Mouse (Mus musculus): ENCODE measurements around the gene Ttc28.

The Ttc28 gene

GRCm38 (mm10) chr5:111049584-111049983 is 170.0 kb downstream of the Ttc28 start:
- in situ Hi-C loops (cut with MboI), result no loop called here

GRCm38 (mm10) chr5:111050135-111050534 is 170.5 kb downstream of the Ttc28 start:
- in situ Hi-C loops (cut with MboI), result no loop called here

GRCm38 (mm10) chr5:111054380-111054779 is 174.8 kb downstream of the Ttc28 start:
- in situ Hi-C loops (cut with MboI), result no loop called here

GRCm38 (mm10) chr5:111054848-111055428 is 175.3 kb downstream of the Ttc28 start:
- in situ Hi-C loops (cut with MboI), result no loop called here

- in situ Hi-C loops (cut with MboI), result no loop called here
Measured at GRCm38 (mm10) chr5:111055507-111055906, 175.9 kb downstream of the Ttc28 start.

- in situ Hi-C loops (cut with MboI), result no loop called here
Measured at GRCm38 (mm10) chr5:111057084-111057483, 177.5 kb downstream of the Ttc28 start.

GRCm38 (mm10) chr5:111058401-111059139 is 179.0 kb downstream of the Ttc28 start:
- in situ Hi-C loops (cut with MboI), result no loop called here

GRCm38 (mm10) chr5:111059140-111059921 is 179.7 kb downstream of the Ttc28 start:
- in situ Hi-C loops (cut with MboI), result no loop called here

- in situ Hi-C loops (cut with MboI), result no loop called here
Measured at GRCm38 (mm10) chr5:111060246-111060745, 180.7 kb downstream of the Ttc28 start.

- in situ Hi-C loops (cut with MboI), result no loop called here
Measured at GRCm38 (mm10) chr5:111063155-111063554, 183.6 kb downstream of the Ttc28 start.

GRCm38 (mm10) chr5:111063991-111064390 is 184.4 kb downstream of the Ttc28 start:
- in situ Hi-C loops (cut with MboI), result no loop called here

GRCm38 (mm10) chr5:111065770-111066169 is 186.2 kb downstream of the Ttc28 start:
- in situ Hi-C loops (cut with MboI), result no loop called here

- in situ Hi-C loops (cut with MboI), result no loop called here
Measured at GRCm38 (mm10) chr5:111069503-111069902, 189.9 kb downstream of the Ttc28 start.

GRCm38 (mm10) chr5:111069931-111070330 is 190.3 kb downstream of the Ttc28 start:
- in situ Hi-C loops (cut with MboI), result no loop called here

GRCm38 (mm10) chr5:111070361-111070760 is 190.8 kb downstream of the Ttc28 start:
- in situ Hi-C loops (cut with MboI), result no loop called here

GRCm38 (mm10) chr5:111073316-111073736 is 193.7 kb downstream of the Ttc28 start:
- in situ Hi-C loops (cut with MboI), result no loop called here

GRCm38 (mm10) chr5:111074050-111074449 is 194.4 kb downstream of the Ttc28 start:
- in situ Hi-C loops (cut with MboI), result no loop called here

GRCm38 (mm10) chr5:111075841-111076240 is 196.2 kb downstream of the Ttc28 start:
- in situ Hi-C loops (cut with MboI), result no loop called here

GRCm38 (mm10) chr5:111077261-111077660 is 197.7 kb downstream of the Ttc28 start:
- in situ Hi-C loops (cut with MboI), result no loop called here

- in situ Hi-C loops (cut with MboI), result no loop called here
Measured at GRCm38 (mm10) chr5:111080601-111081000, 201.0 kb downstream of the Ttc28 start.

GRCm38 (mm10) chr5:111085849-111086248 is 206.2 kb downstream of the Ttc28 start:
- in situ Hi-C loops (cut with MboI), result no loop called here

GRCm38 (mm10) chr5:111096750-111097149 is 217.1 kb downstream of the Ttc28 start:
- in situ Hi-C loops (cut with MboI), result no loop called here

Data from mature B cell (primary cell).